Mouse (Mus musculus): ENCODE measurements at regions not wholly inside any gene's neighbourhood (a gene's known extent, or its start where the extent isn't known, plus 50 kb on each side); places are given as distances from the start of the nearest gene placed in this dataset.

DNA sequence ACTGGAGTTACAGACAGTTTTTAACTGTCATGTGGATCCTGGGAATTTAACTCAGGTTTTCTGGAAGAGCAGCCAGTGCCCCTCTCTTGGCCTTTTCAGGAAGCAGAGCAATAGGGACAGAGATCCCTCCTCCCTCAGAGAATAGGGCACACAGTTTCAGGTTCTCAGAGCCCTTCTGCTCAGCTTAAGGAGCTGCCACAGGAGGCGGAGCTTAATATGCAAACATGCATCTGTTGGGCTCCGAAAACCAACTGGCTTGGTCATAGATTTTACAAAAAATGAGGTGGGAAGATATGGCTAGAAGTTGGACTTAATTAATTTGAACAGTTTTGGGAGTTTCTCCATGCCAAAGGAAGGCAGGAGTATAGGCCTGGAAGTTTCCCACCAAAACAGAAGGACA, 61.9 kb upstream of the Znrf2 start:
- ATAC-seq = peak; percentile 41; the same call in 1 of the 2 replicates
- H3K27ac ChIP-seq = no peak overlapping the region
- peaks cover 26% of the 10 kb centered on the region for H3K4me1 ChIP-seq
- no peaks in the 10 kb centered on the region for H3K9me3 ChIP-seq (replicated peaks)
- H3K4me3 ChIP-seq = no peak overlapping the region
- H3K9ac ChIP-seq = no peak overlapping the region
- H3K4me2 ChIP-seq = no peak overlapping the region
- 72% methylated on average over 2 of the region's 2 CpGs for WGBS
- no peaks in the 10 kb centered on the region for H3K36me3 ChIP-seq (ENCODE audit: poor library complexity, severe bottlenecking)
- H3K27me3 ChIP-seq = no peaks in the 10 kb centered on the region

DNA sequence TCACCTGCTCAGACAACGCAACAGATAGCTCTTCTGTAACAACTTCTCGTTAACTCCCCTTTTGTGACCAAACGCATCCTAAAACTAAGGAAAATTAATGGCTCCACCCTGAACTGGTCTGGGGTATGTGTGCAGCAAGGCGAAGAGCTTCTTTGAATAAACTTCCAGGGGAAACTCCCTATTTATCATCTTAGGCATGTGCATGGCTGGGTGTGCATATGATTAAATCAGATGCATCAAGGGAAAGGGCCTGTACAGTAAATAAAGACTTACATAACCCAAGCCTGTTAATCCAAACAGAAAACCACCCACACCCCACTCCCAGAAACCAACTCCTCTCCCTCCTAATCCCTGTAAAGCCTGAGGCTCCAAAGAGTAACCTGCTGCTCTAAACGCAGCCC, 59.2 kb upstream of the Znrf2 start:
- H3K9me3 ChIP-seq (replicated peaks) = no peaks in the 10 kb centered on the region
- no peaks in the 10 kb centered on the region for H3K36me3 ChIP-seq (ENCODE audit: poor library complexity, severe bottlenecking)
- no peak overlapping the region for H3K4me2 ChIP-seq
- H3K4me1 ChIP-seq = peaks cover 41% of the 10 kb centered on the region
- WGBS = 43% methylated on average over 5 of the region's 5 CpGs
- no peak overlapping the region for H3K9ac ChIP-seq
- no peak overlapping the region for H3K4me3 ChIP-seq
- no peak for ATAC-seq
- peaks cover 8% of the 10 kb centered on the region; the same call in 1 of the 2 replicates for H3K27me3 ChIP-seq
- peak overlapping the region; percentile 44 for H3K27ac ChIP-seq

DNA sequence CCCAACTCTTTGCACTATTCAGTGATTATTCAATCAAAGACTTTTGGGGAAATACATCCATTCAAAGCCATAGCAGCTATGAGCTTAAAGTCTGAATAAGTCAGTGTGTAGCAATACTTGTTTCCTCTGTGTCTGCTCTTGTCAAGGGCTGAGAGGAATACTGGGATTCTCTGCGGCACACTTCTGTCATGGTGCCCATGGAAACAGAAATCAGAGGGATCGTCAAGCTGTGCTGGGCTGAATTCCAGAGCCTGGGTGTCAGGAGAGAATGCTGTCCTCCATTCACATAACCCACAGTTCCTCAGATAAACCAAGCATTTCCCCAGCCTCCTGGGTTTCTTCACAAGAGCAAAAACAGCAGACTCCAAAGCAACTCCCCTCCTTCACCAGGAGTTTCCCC, 58.6 kb upstream of the Znrf2 start:
- Histone ChIP-seq H3K27me3 (peaks cover 8% of the 10 kb centered on the region; the same call in 1 of the 2 replicates), H3K4me2 (no peak overlapping the region), H3K27ac (peak overlapping the region; percentile 44), H3K4me1 (peaks cover 41% of the 10 kb centered on the region), H3K36me3 (ENCODE audit: poor library complexity, severe bottlenecking) (no peaks in the 10 kb centered on the region), H3K9ac (no peak overlapping the region), H3K4me3 (no peak overlapping the region), H3K9me3 (replicated peaks) (no peaks in the 10 kb centered on the region)
- peak; percentile 37; the same call in 1 of the 2 replicates for ATAC-seq
- 9% methylated on average over 2 of the region's 2 CpGs for WGBS

DNA sequence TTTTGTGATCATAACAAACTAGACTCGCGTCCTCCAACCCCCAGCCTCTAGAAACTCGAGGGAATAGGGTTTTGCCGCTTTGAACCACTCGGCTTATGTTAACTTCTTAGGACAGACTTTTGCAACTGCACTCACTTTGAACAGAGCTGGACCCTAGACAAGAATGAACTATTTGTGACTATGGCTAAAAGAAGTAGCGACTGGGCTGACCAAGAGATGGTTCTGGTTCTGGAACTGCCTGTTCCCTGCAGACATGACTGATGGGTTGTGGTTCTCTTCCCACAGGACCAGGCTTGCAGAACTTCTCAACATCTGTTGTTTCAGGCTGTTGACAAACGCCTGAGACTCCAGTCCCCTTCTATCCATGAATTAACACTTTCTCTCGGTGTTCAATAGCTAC, 57.5 kb upstream of the Znrf2 start:
- Histone ChIP-seq H3K27ac (peak overlapping the region; percentile 80), H3K4me1 (peaks cover 41% of the 10 kb centered on the region), H3K9me3 (replicated peaks) (no peaks in the 10 kb centered on the region), H3K4me2 (no peak overlapping the region), H3K27me3 (peaks cover 8% of the 10 kb centered on the region; the same call in 1 of the 2 replicates), H3K36me3 (ENCODE audit: poor library complexity, severe bottlenecking) (no peaks in the 10 kb centered on the region), H3K4me3 (no peak overlapping the region), H3K9ac (no peak overlapping the region)
- no peak for ATAC-seq
- 68% methylated on average over 8 of the region's 8 CpGs for WGBS

DNA sequence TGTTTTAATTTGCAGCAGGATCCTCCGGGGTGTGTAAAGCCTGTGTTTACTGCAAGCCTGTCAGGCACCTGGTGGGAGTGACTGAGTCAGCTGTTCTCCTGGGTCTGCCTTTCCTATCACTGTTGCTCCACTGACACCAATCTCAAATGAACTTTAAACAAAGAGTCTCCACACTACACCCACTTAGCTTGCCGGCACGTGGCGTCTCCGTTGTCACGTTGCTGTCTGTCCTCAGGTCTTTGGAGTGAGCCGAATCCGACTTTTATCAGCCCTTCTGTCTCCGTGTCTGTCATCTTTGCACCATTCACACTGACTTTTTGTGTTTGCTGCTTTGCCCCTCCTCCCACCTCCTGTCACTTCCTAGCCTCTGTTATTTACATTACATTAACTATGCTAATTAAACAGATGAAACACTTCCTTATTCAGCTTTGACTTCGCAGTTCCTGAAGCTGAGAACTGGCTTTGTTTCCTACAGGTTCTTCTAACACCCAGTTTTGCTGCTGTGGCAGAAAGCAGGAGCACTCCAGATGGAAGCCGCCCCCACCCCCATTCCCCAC, 56.7 kb upstream of the Znrf2 start:
- ATAC-seq = peak; percentile 86
- peak overlapping the region; percentile 47 for H3K4me2 ChIP-seq
- H3K4me3 ChIP-seq = no peak overlapping the region
- peaks cover 41% of the 10 kb centered on the region for H3K4me1 ChIP-seq
- no peaks in the 10 kb centered on the region for H3K9me3 ChIP-seq (replicated peaks)
- no peak overlapping the region for H3K9ac ChIP-seq
- peak overlapping the region; percentile 80 for H3K27ac ChIP-seq
- no peaks in the 10 kb centered on the region for H3K36me3 ChIP-seq (ENCODE audit: poor library complexity, severe bottlenecking)
- WGBS = 3% methylated on average over 11 of the region's 11 CpGs
- H3K27me3 ChIP-seq = peaks cover 8% of the 10 kb centered on the region; the same call in 1 of the 2 replicates

DNA sequence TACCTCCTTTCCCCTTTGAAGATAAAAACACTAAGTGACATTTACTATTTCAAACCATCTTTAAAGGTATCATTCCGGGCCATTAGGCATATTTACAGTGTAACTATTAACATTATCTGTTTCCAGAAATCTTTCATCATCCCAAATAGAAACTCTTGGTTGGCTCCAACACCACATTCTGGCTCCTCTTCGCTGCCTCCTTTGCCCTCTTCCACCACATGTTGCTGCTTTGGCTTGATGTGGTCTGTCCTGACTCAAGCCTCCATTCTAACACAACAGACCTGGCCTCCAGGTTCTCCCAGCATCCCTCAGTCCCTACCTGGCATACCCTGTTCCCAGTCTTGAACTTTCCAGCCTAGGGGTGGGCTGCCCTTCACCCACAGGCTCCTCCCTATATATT, 56.2 kb upstream of the Znrf2 start:
- Histone ChIP-seq H3K9me3 (replicated peaks) (no peaks in the 10 kb centered on the region), H3K4me3 (no peak overlapping the region), H3K27me3 (peaks cover 8% of the 10 kb centered on the region; the same call in 1 of the 2 replicates), H3K27ac (peak overlapping the region; percentile 45; the same call in 1 of the 2 replicates), H3K4me2 (no peak overlapping the region), H3K4me1 (peaks cover 41% of the 10 kb centered on the region), H3K9ac (no peak overlapping the region), H3K36me3 (ENCODE audit: poor library complexity, severe bottlenecking) (no peaks in the 10 kb centered on the region)
- ATAC-seq = no peak
- WGBS = 74% methylated on average over 2 of the region's 2 CpGs

DNA sequence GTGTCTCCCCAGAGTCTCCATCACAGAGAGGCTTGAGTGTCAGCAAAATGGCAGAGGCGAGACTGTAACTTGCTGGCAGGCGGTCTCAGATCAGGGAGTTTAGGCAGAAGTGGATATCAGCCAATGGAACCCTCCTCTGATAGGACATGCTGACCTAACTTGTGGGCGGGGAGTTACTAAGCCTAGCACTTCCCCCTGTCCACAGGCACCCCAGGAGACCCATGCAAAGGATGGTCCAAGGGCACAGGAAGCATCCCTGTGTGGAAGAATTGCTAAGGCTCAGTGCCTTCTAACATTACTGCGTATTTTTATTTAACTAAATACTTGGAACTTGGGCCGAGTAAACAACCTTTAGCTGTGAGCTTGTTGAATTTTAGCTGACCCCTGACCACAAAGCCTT, 54.7 kb upstream of the Znrf2 start:
- no peaks in the 10 kb centered on the region for H3K36me3 ChIP-seq (ENCODE audit: poor library complexity, severe bottlenecking)
- H3K27ac ChIP-seq = no peak overlapping the region
- peaks cover 41% of the 10 kb centered on the region for H3K4me1 ChIP-seq
- peaks cover 8% of the 10 kb centered on the region; the same call in 1 of the 2 replicates for H3K27me3 ChIP-seq
- no peak overlapping the region for H3K4me2 ChIP-seq
- ATAC-seq = no peak
- WGBS = 84% methylated on average over 5 of the region's 5 CpGs
- no peak overlapping the region for H3K9ac ChIP-seq
- H3K9me3 ChIP-seq (replicated peaks) = no peaks in the 10 kb centered on the region
- no peak overlapping the region for H3K4me3 ChIP-seq

DNA sequence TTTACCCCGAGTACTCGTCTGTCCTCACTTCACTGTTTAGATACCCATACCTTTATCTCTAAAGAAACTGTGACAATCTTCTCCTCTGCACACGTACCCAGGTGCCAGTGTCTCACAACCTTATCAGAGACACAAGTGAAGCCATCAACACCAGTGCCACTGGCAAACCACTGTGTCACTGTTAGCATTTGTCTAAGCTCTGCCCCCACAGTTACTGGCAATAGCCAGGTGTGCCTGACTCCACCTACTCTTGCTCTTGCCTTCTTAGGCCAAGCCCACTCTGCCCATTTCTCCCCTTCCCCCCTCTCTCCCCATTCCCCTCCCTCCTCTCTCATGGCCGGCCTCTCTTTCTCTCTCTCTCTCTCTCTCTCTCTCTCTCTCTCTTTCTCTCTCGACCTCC, 54.2 kb upstream of the Znrf2 start:
- Histone ChIP-seq H3K4me3 (no peak overlapping the region), H3K27ac (no peak overlapping the region), H3K27me3 (peaks cover 8% of the 10 kb centered on the region; the same call in 1 of the 2 replicates), H3K9me3 (replicated peaks) (no peaks in the 10 kb centered on the region), H3K4me2 (no peak overlapping the region), H3K9ac (no peak overlapping the region), H3K4me1 (peaks cover 37% of the 10 kb centered on the region), H3K36me3 (ENCODE audit: poor library complexity, severe bottlenecking) (no peaks in the 10 kb centered on the region)
- ATAC-seq = no peak
- WGBS = 48% methylated on average over 5 of the region's 5 CpGs

DNA sequence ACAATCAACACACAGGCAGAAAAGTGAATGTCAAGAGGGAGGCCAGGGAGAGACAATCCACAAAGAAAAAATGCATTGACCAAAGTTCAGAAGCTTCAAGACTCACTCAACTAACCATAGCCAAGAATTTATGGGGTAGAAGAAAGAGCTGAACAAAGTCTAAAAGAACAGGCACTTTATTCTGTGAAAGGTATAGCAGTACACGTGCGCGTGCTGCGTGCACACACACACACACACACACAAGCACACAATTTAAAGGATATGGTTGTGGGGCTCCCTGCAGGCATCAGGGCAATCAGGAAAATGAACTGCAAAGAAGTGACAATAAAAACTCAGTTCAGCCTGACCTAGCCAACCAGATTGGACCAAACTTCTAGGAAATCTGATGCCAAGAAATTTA, 53.0 kb upstream of the Znrf2 start:
- no peak overlapping the region for H3K4me2 ChIP-seq
- H3K9ac ChIP-seq = no peak overlapping the region
- H3K4me3 ChIP-seq = no peak overlapping the region
- no peak for ATAC-seq
- H3K4me1 ChIP-seq = peaks cover 25% of the 10 kb centered on the region
- no peak overlapping the region for H3K27ac ChIP-seq
- peaks cover 8% of the 10 kb centered on the region; the same call in 1 of the 2 replicates for H3K27me3 ChIP-seq
- H3K36me3 ChIP-seq (ENCODE audit: poor library complexity, severe bottlenecking) = no peaks in the 10 kb centered on the region
- no peaks in the 10 kb centered on the region for H3K9me3 ChIP-seq (replicated peaks)
- 93% methylated on average over 4 of the region's 4 CpGs for WGBS

DNA sequence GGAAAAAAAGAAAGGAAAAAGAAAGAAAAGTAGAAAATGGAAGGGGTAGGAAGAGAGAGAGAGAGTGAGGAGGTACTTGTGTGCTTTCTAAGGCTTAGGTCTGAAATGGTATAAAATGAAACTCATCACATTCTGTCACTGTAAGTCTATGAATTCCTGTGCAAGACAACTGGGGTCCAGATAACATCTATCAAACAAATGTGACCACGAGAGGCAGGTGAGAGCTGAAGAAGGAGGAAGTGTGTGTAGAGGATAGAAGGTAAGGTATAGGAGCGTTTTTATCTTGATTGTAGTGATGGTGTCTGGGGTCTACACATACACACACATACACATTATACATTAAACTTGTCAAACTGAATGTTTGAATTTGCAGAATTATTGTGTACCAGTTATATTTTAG, 51.0 kb upstream of the Znrf2 start:
- Histone ChIP-seq H3K4me3 (no peak overlapping the region), H3K9ac (no peak overlapping the region), H3K4me1 (peaks cover 11% of the 10 kb centered on the region), H3K4me2 (no peak overlapping the region), H3K36me3 (ENCODE audit: poor library complexity, severe bottlenecking) (no peaks in the 10 kb centered on the region), H3K27ac (no peak overlapping the region), H3K27me3 (peaks cover 6% of the 10 kb centered on the region; the same call in 1 of the 2 replicates), H3K9me3 (replicated peaks) (no peaks in the 10 kb centered on the region)
- no peak for ATAC-seq
- WGBS = 93% methylated on average over 2 of the region's 2 CpGs

DNA sequence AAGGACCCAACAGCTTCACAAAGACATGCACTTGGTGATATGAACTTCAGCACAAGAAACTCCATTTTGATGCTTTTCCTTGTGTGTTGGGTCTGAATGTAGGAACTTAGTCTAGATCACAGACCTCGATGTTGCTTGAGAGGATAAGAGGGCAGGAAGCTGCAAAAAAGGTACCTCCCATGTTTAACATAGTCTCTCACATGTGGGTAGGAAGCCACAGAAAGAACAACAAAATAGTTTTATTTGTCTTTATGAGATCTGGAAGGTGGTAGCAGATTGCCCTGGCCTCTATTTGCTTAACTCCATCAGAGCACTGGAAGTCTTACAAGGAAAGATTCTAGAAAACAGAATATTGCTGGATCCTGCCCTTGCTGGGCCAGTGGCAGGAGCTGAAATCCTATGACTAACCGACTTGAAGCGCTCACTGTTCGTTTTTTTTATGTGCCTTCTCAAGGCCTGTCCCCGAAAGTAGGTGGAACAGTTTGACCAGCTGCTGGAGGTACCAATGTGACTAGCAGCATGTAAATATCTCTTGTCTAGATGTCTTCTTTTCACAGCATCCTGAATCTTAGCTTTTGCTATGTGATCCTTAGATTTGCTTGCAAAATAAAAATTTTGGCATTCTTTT, 50.1 kb upstream of the Znrf2 start:
- WGBS = 90% methylated on average over 5 of the region's 5 CpGs
- no peak for ATAC-seq
- Histone ChIP-seq H3K36me3 (ENCODE audit: poor library complexity, severe bottlenecking) (no peaks in the 10 kb centered on the region), H3K4me3 (no peak overlapping the region), H3K27ac (no peak overlapping the region), H3K9me3 (replicated peaks) (no peaks in the 10 kb centered on the region), H3K4me2 (no peak overlapping the region), H3K4me1 (peaks cover 12% of the 10 kb centered on the region), H3K27me3 (0 out of 2 replicates have a peak, but pooled peaks cover 4% of the 10 kb centered on the region), H3K9ac (no peak overlapping the region)
